Mouse (Mus musculus) kidney, adult 2 months (tissue): ENCODE data around the gene Fbxl17.

Source experiments
- CTCF ChIP-seq: fragments of 200-500 bp; conservative IDR thresholded peaks from 2 replicates; pipeline ENCODE4 v1.5.1; 2011; ENCODE audit warnings: low read depth, mild to moderate bottlenecking, control low read depth, low read length, moderate library complexity, mixed read lengths; ENCODE audit not compliant: insufficient read depth, insufficient read length
- POLR2A ChIP-seq: fragments of 200-500 bp; IDR thresholded peaks from one replicate; pipeline ENCODE4 v1.6.1; 2011; ENCODE audit warnings: low read depth, low read length, control low read depth

GRCm38 (mm10) chr17:63390951-63391350 lies 108.9 kb downstream of the Fbxl17 start:
- TF ChIP-seq CTCF (no peak), POLR2A (no peak)
